Mouse (Mus musculus) testis, adult 2 months (tissue): ENCODE data around the gene Sorbs1. TPM values are rescaled to one million over a fixed set of nuclear protein-coding genes. Genes with fewer than 3 reads are reported as not detected.

Source experiments
- H3K27ac ChIP-seq: fragments of 200-500 bp; 2 replicates; pipeline ENCODE4 v1.5.1; 2012; ENCODE audit warnings: low read depth, low read length; ENCODE audit not compliant: control insufficient read depth, insufficient read depth
- H3K27me3 ChIP-seq: fragments of 200-500 bp; 2 replicates; pipeline ENCODE4 v1.6.1; 2012; ENCODE audit warnings: mild to moderate bottlenecking, low read length, moderate library complexity; ENCODE audit not compliant: control insufficient read depth, insufficient read depth
- H3K36me3 ChIP-seq: fragments of 200-500 bp; 2 replicates; pipeline ENCODE4 v1.6.1; 2012; ENCODE audit warnings: mild to moderate bottlenecking, low read length; ENCODE audit not compliant: control insufficient read depth, insufficient read depth
- H3K4me1 ChIP-seq: fragments of 200-500 bp; 2 replicates; pipeline ENCODE4 v1.6.1; 2012; ENCODE audit warnings: low read length; ENCODE audit not compliant: control insufficient read depth, insufficient read depth
- H3K4me3 ChIP-seq: fragments of 200-500 bp; 2 replicates; pipeline ENCODE4 v1.5.1; 2012; ENCODE audit warnings: low read depth, mild to moderate bottlenecking, low read length, moderate library complexity, mixed read lengths; ENCODE audit not compliant: control insufficient read depth
- CTCF ChIP-seq: fragments of 200-500 bp; IDR thresholded peaks from 2 replicates; pipeline ENCODE4 v1.5.1; 2012; ENCODE audit warnings: low read depth, mild to moderate bottlenecking, inconsistent platforms, low read length, moderate library complexity; ENCODE audit not compliant: control insufficient read depth, insufficient read depth, insufficient replicate concordance
- POLR2A ChIP-seq: fragments of 200-500 bp; IDR thresholded peaks from 2 replicates; pipeline ENCODE4 v1.6.1; 2012; ENCODE audit warnings: low read depth, mild to moderate bottlenecking, inconsistent platforms, low read length, moderate library complexity; ENCODE audit not compliant: control insufficient read depth
- polyA plus RNA-seq: library from polyadenylated mRNA; depleted of rRNA; stranded (reverse); fragments of >200 nt; gene quantifications from 2 replicates; pipeline ENCODE4 v1.2.3, GENCODE M21; 2012

Gene Sorbs1
- polyA plus RNA-seq, 1 experiment = 13.0 TPM

DNA sequence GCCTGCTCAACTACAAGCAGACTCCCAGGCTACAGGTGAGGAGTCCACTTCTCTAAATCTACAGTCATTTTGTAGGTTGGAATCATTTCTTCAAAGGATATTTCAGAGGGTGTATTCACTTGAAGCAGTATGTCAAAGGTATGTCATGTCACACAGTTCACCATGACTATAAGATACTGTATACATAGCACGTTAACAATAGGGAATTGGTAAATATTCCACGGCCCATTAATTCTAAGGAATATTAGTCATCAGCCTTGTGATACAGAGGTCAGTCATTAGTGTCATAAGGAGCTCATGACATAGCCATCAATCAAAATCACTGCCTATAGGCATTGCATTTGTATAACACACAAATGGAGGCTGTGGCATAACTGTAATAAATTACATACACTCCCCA is 228.9 kb downstream of the Sorbs1 start:
- Histone ChIP-seq H3K27ac (no peak overlapping the region), H3K4me3 (no peak overlapping the region), H3K36me3 (no peaks in the 10 kb centered on the region), H3K4me1 (no peaks in the 10 kb centered on the region), H3K27me3 (no peaks in the 10 kb centered on the region)
- TF ChIP-seq CTCF = no peak
- no peak for TF ChIP-seq POLR2A

DNA sequence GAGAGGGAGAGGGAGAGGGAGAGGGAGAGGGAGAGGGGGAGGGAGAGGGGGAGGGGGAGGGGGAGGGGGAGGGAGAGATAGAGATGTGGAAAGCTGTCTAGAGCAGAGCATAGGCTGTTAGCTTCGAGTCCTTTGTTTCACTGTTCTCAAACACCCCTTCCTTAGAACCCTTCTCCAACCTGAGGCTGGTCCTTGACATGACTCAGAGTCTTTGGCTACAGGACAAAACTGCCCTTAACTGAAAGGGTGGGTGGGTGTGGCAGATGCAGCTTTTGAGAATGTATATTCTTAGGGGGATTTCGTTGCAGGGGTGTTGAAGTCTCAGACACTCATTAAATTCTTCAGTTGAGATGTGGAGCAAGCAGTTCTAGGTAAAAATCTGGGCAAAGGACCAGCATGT is 230.2 kb downstream of the Sorbs1 start:
- H3K4me1 ChIP-seq = no peaks in the 10 kb centered on the region
- no peak overlapping the region for H3K4me3 ChIP-seq
- H3K36me3 ChIP-seq = no peaks in the 10 kb centered on the region
- no peak for TF ChIP-seq POLR2A
- TF ChIP-seq CTCF = no peak
- no peaks in the 10 kb centered on the region for H3K27me3 ChIP-seq
- H3K27ac ChIP-seq = no peak overlapping the region

GRCm38 (mm10) chr19:40278372-40279023 is 235.1 kb downstream of the Sorbs1 start:
- Histone ChIP-seq H3K36me3 (no peaks in the 10 kb centered on the region), H3K4me1 (peaks cover 5% of the 10 kb centered on the region), H3K27me3 (peaks cover 3% of the 10 kb centered on the region; the same call in 1 of the 2 replicates), H3K4me3 (no peak overlapping the region), H3K27ac (no peak overlapping the region)
- TF ChIP-seq POLR2A (no peak), CTCF (no peak)

- Histone ChIP-seq H3K27ac (no peak overlapping the region), H3K4me1 (peaks cover 5% of the 10 kb centered on the region), H3K27me3 (peaks cover 3% of the 10 kb centered on the region; the same call in 1 of the 2 replicates), H3K4me3 (no peak overlapping the region), H3K36me3 (no peaks in the 10 kb centered on the region)
- TF ChIP-seq POLR2A = no peak
- TF ChIP-seq CTCF = no peak
Observed at GRCm38 (mm10) chr19:40277494-40277893, 236.1 kb downstream of the Sorbs1 start.

GRCm38 (mm10) chr19:40275401-40276188 is 238.0 kb downstream of the Sorbs1 start:
- peaks cover 17% of the 10 kb centered on the region for H3K4me1 ChIP-seq
- TF ChIP-seq CTCF (no peak), POLR2A (no peak)
- H3K4me3 ChIP-seq = no peak overlapping the region
- H3K27me3 ChIP-seq = peaks cover 3% of the 10 kb centered on the region; the same call in 1 of the 2 replicates
- H3K36me3 ChIP-seq = no peaks in the 10 kb centered on the region
- no peak overlapping the region for H3K27ac ChIP-seq

- TF ChIP-seq CTCF (no peak), POLR2A (no peak)
- H3K4me3 ChIP-seq = no peak overlapping the region
- no peak overlapping the region for H3K27ac ChIP-seq
- peaks cover 3% of the 10 kb centered on the region; the same call in 1 of the 2 replicates for H3K27me3 ChIP-seq
- H3K4me1 ChIP-seq = peaks cover 21% of the 10 kb centered on the region
- H3K36me3 ChIP-seq = no peaks in the 10 kb centered on the region
Observed at GRCm38 (mm10) chr19:40272674-40273073, 240.9 kb downstream of the Sorbs1 start.

DNA sequence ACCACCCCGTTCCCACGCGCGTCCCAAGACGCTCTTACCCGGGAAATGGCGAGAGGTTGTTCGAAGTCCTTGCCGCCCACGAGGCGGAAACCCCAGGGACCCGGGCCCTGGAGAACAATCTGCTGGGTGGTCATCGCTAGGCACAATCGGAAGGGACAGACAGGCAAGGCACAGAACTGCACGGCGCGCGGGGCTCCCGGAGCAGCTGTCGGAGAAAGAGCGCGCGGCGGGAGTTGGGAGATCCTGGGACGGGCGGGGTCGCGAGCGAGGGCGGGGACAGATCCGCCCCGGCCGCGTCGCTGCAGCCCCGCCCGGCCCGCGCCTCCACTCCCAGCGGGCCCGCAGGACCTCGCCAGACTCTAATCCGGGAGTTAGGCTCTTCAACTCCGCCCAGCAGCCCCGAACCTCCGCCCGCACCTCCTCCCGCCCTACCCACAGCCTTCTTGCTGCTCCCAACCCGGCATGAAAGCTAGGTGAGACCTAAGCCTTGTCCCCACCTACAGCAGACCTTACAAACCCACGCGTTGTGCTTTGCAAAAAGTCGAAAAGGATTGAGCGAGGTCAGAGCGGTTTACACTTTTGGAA is 242.2 kb downstream of the Sorbs1 start, which contains the start of gene Pdlim1:
TSS of gene Pdlim1 (minus strand) at position 535 of the 585 bp plus-strand sequence.
- Histone ChIP-seq H3K36me3 (no peaks in the 10 kb centered on the region), H3K27ac (no peak within 1 kb of the TSS), H3K4me1 (peaks cover 17% of the 10 kb centered on the region), H3K27me3 (peaks cover under 1% of the 10 kb centered on the region; the same call in 1 of the 2 replicates), H3K4me3 (peak within 1 kb of the TSS; percentile 79)
- TF ChIP-seq CTCF = no peak
- no peak for TF ChIP-seq POLR2A
